Comparison of ENCODE assay signal across 29 mouse cellular contexts in the genomic region with DNA sequence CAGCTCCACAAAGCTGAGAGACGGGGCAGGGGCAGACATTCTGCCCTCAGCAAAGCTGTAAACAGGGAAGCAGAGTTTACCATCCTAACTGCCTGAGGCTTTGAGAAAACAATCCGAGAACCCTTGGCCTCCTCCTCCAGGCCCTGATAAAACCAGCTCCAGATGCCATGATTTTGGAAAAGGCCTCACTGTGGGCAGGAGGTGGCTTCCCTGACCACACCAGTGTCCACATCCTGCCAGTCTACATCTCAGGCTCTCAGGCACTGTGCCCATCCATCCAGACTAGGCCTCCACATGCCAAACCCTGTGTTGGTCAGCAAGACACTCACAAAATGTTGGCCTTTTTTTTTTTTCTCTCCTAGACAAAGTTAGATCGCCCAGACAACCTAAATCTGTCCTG. TPM values are rescaled to one million over a fixed set of nuclear protein-coding genes. Genes with fewer than 3 reads are reported as not detected.
"Had no signal": no experiment of that assay in that cellular context is flagged by ENCODE, and none has a peak within 500 bp of the region (broad histone marks: within the 10 kb centered on the region; RNA-seq: fewer than 3 reads in every experiment).

No protein-coding gene starts in this region.

- H3K4me3 ChIP-seq: layer of hippocampus, adult 2 months; liver, embryonic 13.5 days; stomach, embryonic 15.5 days had no signal

- H3K4me1 ChIP-seq: liver, embryonic 13.5 days; stomach, embryonic 15.5 days had no signal

- H3K27me3 ChIP-seq: stomach, embryonic 15.5 days had no signal

- H3K9me3 ChIP-seq: liver, embryonic 13.5 days; stomach, embryonic 15.5 days had no signal

- DNase-seq: kidney, adult 9 months; kidney, postnatal 14 days; kidney, postnatal 4 days; layer of hippocampus, adult 9-11 months; liver, embryonic 13.5 days; lung, adult 2 months; lung, postnatal 14 days; lung, postnatal 4 days; midbrain, embryonic 14.5 days; right cerebral cortex, adult 18-20 months; right cerebral cortex, postnatal 14 days; spleen, adult 18-20 months; thymus, adult 2 months; thymus, postnatal 14 days; thymus, postnatal 4 days had no signal

- H3K4me2 ChIP-seq: liver, embryonic 13.5 days; midbrain, embryonic 11.5 days; stomach, embryonic 15.5 days had no signal

- H3K9ac ChIP-seq: liver, embryonic 13.5 days; stomach, embryonic 15.5 days had no signal

- H3K36me3 ChIP-seq: liver, embryonic 13.5 days; stomach, embryonic 15.5 days had no signal

- H3K27ac ChIP-seq: layer of hippocampus, adult 2 months; liver, embryonic 13.5 days; stomach, embryonic 15.5 days had no signal

RNA-seq across cellular contexts. Expression of a gene that starts 8.9 kb away (rescaled TPM):
- total RNA-seq: liver, adult 2 months; megakaryocyte-erythroid progenitor cell, adult 5-6 weeks had no signal
- polyA plus RNA-seq: liver, adult 2 months had no signal

RNA-seq across cellular contexts. Expression of a gene that starts 10.7 kb away (rescaled TPM):
- total RNA-seq: layer of hippocampus, adult 2 months; layer of hippocampus, postnatal 25 days; left cerebral cortex, postnatal 36 days; liver, adult 2 months; megakaryocyte progenitor cell, adult 5-6 weeks; megakaryocyte-erythroid progenitor cell, adult 5-6 weeks; midbrain, postnatal 0 days had no signal
- polyA plus RNA-seq: limb, embryonic 11.5 days; liver, adult 2 months; liver, embryonic 16.5 days; lung, adult 2 months; lung, embryonic 16.5 days; midbrain, embryonic 11.5 days; midbrain, embryonic 14.5 days; neural tube, embryonic 11.5 days; neural tube, embryonic 14.5 days; stomach, embryonic 15.5 days had no signal
